Mouse (Mus musculus) layer of hippocampus, adult 11-12 months (tissue): ENCODE measurements around the gene Setd3.

ENCODE experiments used
- DNase-seq: peaks from one replicate; pipeline ENCODE4 v3.0.0; 2022; ENCODE audit warnings: low spot score

Setd3 gene

DNA sequence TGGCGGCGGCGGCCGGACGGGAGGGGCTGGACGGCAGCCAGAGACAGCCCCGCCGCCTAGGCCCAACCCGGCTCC is at the start of gene Setd3:
Gene Setd3 (minus strand): TSS at position 69 of the 75 bp plus-strand sequence.
- DNase-seq: no peak

DNA sequence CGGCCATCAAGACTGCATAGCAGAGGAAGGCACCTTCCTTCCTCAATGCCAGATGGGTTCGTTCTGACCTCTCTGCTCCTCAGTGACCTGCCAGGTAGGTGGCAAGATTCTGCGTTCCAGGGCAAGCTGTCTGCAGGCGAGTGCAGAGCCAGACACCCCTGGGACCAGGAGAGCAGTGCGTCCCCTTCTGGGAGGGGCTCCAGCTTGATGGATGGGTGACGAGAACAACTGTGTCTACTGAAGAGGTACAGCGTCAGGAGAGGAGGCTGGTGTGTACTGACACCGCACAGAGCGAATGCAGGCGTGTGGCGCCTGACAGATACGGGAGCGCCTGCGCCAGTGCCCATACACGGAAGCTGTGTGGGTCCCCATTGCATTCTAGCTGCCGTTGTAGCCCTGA is 48.4 kb upstream of the Setd3 start:
- no peak for DNase-seq

DNA sequence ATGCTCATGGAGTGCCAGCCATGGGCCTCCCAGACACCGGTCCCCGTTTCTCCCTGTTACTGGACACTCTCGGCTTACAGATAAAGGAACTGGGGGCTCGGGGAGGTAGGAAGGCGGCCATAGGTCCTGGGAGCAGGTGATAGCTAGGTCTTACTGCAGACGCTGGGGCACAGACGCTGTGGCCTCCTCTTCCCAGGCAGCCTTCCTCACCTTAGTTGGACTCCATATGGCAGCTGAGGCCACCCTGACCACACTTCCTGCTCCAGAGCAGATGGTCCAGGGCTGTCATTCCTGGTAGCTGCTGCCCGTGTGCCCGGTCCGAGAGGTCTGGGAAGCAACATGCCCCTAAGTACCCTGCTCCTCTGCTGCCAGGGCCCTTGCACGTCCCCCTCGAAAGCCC is 47.8 kb upstream of the Setd3 start:
- no peak for DNase-seq

DNA sequence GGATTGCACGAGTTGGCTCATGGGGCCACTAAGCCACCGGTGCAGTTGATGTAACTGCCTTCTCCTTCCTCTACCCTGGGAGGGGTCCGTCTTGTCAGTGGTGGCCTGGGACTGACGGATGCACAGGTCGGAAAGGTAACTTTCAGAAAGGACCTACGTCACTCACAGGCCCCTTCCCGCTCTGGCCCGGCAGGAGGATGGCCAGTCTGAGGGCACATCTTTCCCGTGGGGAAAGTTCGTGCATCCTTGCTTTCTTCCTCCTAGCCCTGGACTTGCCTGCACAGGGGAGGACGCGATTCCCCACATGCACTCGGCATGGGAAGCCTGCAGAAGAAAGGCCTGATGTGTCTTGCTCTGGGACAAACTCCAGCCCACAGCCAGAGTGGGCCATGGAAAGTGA is 47.1 kb upstream of the Setd3 start:
- no peak for DNase-seq

DNA sequence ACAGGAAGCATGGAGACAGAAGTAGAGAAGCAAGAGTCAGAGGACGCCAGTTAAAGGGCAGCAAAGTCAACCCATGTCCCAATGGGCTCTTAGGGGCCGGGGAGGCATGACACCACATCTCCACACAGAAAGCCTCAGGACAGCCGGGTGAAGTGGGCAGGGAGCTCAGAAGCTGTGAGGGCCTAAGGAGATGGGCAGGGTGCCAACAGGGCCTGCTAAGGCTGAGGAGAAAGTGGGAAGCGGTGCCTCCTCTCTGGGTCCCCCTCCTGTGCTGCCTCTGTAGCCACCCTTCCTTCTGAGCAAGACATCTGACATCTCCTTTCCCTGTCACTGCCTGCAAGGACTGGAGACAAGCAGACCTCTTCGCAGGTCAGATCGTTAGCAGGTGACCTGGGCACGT is 46.7 kb upstream of the Setd3 start:
- DNase-seq: peak; percentile 48

DNA sequence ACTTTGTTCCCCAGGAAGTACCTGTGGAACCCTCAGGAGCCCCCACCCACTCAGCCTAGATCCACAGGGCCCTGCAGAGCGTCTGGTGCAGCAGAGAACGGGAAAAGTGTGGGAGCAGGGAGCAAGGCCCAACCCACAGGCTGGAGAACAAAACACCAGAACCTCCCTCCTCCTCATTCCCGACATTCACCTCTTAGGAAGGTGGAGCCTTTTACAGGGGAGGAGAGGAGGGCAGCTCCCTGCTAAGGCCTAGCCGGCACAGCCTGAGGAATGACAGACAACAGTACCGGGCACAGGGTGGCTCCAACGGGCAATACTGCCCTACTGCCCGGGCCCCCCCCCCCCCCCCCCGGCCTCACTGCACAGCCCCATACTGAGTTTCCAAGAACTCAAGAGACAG is 44.2 kb upstream of the Setd3 start:
- no peak for DNase-seq

DNA sequence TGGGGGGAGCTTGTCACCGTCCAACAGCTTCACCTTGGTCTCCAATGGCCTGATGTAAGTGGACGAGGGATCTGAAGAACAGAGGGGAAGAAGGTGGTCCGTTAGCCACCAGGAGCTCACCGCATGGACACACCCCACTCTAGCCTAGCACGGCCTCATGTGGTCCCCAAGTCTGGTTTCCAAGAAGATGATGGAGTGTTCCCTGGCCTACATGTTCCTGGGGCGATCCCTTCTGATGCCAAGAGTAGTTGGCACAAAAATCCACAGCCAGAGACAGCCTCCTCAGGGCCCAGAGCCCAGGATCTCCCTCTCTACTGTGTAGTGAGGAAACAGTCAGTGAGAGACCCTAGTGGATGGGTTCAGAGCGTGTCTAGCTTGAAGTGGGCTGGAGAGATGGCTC is 42.6 kb upstream of the Setd3 start:
- DNase-seq: no peak

DNA sequence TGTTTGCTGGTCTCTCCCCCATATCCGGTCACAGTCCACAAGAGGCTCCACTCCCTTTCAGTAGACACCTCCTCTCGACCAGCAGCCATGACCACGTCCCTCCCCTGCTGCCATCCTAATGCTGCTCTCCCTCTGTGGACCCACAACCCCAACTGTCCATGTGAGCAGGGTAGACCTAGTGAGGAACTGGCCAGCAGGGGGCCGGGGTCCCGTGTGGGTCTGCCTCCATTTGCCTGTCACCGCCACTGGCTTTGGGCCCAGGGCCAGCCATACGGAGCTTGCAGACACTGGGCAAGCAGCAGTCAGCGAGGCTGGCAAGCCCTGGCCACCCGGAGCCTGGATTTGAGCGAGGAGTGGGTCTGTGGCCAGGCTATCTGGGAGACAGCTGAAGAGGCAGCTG is 42.1 kb upstream of the Setd3 start:
- DNase-seq: no peak

DNA sequence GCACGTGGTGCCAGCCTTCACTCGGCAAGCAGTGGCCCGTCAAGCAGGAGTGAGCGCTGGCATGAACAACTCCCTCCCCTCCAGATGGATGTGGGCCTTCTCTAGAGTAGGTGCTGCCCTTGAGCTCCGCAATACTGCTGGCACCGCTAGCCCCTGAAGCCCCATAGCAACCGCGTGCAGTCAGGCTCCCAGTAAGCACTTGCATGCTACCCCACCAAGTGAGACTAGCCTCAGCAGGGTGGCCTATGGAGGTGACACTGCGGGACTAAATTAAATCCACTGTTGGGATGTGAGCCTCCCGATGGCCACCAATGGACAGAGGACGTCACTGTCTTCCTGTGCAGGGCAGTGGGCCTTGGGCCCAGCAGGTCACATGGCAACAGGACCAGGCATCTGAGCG is 41.5 kb upstream of the Setd3 start:
- DNase-seq: no peak

DNA sequence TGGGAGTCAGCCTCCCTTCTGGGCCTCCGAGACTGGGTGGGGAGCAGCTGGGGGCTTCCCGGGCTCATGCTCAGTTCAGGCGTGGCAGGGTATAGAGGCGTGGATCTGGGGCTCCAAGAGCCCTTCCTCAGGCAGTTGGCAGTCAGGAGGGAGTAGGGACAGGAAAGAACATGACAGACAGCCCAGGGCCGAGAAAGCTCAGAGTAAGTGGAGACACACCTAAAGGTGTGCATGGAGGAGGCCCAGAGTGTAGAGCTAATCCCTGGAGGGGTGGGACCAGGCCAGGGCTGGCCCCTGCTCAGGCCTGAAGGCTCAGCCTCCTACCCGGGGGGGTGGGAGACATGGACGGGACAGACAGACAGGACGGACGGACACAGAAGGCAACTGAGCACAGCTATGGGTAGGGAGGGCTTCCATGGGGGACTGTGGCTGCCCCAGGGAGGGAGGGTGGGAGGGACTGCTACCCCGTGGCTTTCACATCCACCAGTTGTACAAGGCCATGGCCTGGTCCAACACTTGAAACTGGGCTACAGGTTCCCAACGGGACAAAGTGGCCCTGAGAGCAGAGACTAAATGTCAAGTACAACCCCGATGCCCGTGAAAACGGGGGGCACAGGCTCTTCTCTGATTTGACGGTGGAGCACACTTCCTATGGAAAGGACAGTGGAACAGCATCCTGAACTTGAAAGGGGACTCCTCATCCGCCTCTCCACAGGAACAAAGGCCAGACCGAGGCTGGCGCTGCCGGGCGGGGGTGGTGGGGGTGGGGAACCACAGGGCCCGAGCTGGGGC is 40.9 kb upstream of the Setd3 start:
- DNase-seq: no peak

DNA sequence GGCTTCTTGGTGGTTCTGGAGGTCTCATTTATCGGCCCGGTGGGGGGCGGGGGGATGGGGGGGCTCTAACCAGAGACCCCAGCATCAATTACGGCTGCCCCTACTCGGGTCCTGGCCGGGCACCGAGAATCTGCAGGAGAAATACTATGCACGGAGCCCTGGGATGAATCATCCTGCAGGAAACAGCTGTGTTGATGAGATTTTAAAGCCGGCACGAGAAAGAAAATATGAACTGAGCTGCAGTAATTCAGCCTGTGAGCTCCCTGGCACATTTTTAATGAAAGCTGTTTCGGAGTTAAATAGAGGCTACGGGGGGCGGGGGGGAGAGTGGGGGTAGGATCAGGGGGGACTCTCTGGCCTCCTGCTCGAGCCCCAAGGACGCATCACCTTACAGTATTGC is 40.0 kb upstream of the Setd3 start:
- DNase-seq: no peak

DNA sequence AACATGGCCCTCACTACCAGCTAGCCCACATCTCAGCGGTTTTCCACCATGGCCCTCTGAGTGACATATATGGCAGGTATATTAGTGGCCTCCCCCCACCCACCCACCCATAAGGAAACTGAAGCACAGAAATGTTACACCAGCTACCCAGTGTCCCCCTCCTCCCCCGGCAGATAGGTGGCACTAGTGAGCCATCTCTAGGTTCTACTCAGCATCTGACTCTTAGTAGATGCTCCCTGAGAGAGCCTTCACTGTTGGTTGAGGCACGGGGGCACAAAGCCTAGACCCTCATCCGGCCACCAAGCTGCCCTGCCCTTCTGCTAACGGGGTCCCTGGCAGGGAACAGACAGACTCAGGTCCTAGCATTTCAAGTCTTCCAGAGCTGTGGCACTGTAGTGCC is 38.5 kb upstream of the Setd3 start:
- peak; percentile 70 for DNase-seq

DNA sequence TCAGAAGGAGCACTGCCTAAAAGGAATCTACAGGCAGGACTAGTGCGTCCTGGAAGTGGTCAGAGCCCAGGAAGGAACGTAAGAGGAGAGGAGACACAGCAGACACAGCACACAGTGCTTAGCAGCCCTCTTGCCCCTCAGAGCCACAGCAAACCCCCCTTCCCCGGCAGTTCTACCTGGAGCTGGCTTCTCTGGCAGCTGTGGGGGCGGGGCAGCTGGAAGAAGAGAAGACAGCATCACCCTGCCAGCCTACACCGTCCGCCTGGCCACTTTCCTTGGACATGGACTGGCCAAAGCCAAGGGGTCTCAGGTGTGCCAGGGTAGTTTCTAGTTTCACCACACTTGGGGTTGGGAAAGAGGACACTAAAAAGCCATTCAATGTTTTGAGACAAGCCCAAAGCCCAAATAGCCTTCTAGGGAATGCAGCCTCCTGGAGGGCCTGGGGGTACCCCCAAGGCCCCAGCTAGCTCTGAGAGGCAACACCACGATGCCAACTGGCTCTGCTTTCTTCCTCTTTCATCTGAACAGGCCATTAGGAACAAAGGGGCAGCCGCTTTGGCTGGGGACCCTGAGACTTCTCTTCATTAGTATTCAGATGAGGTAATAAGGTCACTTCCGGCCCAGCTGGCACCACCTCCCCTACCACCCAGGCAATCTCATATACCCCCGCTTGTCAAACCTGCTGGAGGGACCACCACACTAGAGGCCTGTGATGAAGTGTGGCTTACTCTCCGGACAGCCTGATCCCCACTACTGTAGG is 37.7 kb upstream of the Setd3 start:
- no peak for DNase-seq

DNA sequence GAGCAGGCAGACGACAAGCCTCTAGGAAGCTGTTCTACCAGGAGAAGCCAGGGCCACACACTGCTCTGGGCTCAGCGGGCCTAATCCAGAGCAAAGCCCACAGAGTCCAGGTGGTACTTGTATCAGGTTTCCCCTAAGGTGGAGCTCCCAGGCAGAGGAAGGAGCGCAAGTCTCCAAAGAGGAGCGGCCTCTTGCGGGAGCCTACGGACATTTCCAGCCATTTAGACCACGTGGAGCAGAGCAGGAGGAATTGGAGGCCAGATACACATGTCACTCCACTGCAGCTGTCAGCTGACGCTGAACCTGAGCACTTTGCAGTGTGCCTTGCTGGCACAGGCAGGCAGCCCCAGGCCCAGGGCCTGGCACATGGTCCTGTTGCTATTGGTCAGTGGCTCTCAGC is 36.0 kb upstream of the Setd3 start:
- DNase-seq: no peak

DNA sequence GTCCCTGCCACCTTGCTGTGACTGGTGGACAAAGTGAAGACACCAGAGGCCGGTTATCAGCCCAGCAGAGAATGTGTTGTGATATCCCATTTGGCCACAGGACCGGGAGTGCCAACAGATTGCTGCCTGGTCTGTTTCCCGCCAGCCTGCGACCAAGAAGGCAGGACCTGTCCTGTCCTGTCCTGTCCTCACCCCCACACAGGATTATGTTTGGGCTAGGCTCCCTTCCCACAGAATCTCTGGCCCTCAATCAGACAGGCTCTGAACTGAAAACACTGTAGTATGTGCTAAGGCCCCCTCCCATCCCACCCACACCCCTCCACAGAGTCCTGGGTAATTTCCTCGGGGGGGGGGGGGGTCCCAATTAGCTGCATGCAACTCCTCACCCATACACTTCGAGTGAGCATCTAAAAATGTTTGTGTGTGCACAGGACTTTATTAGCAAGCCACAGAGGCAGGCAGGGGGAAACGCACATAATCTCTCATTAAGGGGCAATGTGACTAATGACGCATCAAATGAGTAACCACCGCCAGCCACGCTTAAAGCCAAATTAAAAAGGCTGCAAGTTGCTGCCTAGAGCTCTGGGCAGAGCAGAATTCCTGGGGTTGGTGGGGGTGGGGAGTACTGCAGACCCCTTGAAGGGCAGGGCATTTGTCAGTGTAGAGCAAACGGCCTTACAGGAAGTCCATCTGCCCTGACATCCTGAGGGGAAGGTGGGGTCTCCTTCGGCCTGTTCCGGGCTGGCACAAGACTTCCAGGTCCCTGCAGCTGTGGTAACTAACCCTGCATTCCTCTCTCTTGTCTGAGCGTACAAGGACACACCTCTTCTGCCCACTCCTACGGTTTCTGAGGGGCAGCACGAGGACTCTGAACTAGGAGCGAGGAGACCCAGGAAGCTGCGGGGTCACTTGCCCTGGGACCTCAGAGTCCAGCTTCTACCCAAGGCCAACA is 34.3 kb upstream of the Setd3 start:
- DNase-seq: no peak

DNA sequence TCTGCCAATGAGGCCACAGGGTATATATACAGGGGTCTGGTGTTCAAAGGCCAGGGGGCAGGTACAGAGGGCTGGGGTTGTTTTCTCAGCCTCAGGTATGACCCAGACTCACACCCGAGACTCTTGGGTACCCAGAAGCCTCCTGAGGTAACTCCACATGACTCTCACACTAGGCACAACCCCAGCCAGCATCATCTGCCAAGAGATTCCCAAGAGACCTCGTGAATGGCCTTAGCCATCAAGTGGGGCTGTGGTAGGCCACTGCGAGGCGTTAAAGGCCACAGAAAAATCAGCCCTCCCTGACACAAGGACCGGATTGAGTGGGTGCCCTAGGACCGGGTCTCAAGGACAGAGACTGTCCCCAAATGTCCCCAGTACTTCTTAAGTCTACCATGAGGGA is 33.4 kb upstream of the Setd3 start:
- no peak for DNase-seq

DNA sequence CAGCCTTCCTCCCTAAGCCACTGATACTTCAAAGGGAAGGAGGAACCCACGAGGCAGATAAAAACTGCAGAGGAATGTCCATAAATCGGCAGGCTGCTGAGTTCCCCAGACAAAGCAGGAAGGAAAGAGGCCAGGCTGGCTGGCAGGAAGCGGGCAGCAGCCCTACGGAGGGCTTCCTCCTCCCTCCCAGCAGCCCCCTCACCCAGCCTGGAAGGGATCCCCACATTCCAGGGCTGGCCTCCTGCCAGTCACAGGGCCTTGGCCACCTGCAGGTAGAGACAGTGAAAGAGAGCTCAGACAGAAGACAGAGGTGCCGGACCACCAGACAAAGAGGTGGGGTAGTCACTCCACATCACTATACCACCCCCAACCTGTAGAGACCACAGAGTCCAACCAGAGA is 33.0 kb upstream of the Setd3 start:
- no peak for DNase-seq

DNA sequence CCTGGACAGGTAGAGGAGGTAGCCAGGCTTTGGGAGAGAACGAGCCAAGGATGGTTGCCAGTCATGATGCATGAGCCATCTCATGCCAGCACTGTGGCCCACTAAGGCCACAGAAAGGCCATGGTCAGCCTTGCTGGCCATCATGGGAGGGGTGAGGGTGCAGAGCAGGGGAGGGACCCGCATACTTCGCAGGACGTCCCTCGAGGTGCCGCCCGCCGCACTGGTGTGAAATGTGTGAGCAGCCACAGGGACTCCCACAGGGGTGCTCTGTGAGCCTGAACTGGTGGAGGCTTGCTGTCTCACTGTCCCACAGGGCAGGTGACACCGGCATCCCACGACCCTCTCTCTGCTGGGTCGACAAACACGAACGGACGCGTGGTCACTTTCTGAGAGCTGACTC is 31.5 kb upstream of the Setd3 start:
- no peak for DNase-seq

DNA sequence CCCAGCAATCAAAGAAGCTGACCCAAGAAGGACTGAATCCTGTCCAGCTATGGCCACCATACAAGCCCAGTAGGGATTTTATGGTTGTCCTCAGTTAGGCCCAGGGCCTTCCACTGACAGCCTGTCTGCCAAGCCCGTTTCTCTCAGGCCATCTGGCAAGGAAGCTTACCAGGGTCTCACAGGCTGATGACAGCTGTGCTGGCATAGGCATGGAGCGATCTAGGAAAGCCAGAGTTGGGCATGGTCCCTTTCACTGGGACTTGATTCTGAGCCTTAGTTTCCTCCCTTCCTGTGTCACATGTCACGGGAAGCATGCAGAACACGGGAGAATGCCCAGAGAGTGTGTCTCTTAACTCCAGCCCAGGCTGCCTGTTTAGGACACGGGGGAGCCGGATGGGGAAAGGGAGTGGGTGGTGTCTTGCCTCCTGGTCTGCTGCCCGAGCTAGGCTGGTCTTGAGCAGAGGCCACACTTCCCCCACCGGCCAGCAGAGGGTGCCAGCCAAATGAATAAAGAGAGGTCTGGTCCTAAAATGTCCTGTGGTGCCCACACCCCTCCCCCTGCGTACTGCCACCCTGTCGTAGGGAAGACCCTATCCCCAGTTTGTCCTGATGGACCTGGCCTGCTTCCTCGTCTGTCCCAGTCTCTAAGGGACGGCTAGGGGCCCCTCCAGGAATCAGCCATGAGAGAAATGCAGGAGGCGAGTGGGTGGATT is 29.8 kb upstream of the Setd3 start:
- peak; percentile 75 for DNase-seq

DNA sequence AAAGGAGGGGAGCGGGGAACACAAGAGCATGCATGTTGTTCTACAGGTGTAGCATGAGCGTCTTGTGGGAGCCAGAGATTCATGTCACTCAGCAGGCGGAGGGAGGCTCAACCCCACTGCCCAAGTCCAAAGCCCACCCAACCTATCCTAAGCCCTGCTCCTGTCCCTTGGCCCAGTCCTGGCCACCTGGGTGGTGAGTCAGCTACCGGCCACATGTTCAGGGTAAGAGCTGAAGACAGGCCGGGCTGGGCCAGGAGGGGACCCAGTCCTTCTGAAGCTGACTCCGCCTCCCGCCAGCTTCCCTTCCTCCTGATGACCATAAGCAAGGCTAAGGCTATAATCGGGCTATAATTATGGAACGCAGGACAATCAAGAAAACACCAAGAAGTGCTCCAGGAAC is 29.1 kb upstream of the Setd3 start:
- no peak for DNase-seq

DNA sequence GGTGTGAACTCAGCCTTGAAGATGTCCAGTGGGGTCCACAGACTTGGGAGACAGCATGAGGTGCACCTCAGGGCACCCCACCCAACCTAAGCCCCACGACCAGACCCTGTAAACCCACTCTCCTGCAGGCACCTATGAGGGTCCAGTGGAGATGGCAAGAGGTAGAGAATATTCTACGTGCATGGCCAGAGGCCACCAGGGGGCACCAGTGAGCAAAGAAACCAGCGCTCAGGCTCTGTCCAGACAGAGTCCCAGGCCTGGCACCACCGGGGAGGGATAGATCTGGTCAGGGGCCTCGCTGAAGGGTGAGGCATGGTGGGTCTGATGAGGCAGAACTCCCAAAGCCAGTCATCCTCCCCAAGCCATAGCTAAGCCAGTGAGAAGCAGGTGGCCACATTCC is 27.5 kb upstream of the Setd3 start:
- DNase-seq: peak; percentile 78

DNA sequence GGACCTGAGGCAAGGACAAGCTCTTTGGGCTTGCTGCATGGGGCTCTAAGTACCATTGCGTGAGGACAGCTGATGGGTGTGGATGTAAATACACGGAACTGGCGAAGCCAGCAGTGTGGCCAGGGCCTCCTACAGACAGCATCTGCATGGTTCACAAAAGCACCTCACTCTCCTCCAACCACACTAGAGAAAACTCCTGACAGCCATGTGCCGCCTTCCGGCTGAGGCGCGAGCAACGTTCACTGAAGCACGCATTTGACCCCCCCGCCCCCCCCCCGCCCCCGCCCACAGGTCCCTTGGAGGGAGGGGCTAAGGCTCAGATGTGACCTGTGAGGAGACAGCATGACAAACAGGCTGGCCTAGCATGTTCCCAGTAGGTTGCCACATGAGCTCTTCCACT is 25.9 kb upstream of the Setd3 start:
- no peak for DNase-seq

DNA sequence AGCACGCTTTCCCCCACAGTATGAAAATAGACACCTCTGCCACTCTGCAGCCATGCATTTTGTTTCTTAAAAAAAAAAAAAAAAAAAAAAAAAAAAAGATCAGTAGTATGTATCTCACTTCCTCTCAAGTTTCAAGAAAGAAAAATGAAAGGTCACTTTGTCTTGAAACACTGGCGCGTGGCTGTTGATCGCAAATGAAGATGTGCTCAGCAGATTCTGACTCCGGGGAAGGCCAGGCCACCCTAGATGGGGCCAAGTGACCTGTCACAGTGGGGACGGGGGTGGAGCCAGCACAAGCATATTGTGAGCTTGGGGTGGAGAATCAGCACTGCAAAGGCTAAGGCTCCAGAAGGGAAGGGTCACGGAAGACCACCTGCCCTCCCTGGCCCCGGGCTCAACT is 24.8 kb upstream of the Setd3 start:
- no peak for DNase-seq
